Mouse (Mus musculus) kidney, postnatal 14 days (tissue): ENCODE measurements around the gene Gtf2h2.
"Not testable (repeated sequence)": the region's sequence is repeated elsewhere in the genome, so short reads cannot be mapped to it uniquely, and the experiment has no call there.

Experiments
- DNase-seq: peaks from one replicate; pipeline ENCODE4 v3.0.0; 2022; ENCODE audit warnings: mixed read lengths

Gtf2h2 gene

GRCm38 (mm10) chr13:100492061-100492787, at the start of gene Gtf2h2:
Gtf2h2 (minus strand) TSS chr13:100492579.
- peak; percentile 87 for DNase-seq

GRCm38 (mm10) chr13:100536149-100536548, 43.8 kb upstream of the Gtf2h2 start:
- no peak for DNase-seq

GRCm38 (mm10) chr13:100532788-100533365, 40.5 kb upstream of the Gtf2h2 start:
- no peak for DNase-seq

GRCm38 (mm10) chr13:100526649-100527038, 34.3 kb upstream of the Gtf2h2 start:
- DNase-seq = no peak

- no peak for DNase-seq
These were observed 33.7 kb upstream of the Gtf2h2 start for GRCm38 (mm10) chr13:100525935-100526648.

GRCm38 (mm10) chr13:100524896-100525295, 32.5 kb upstream of the Gtf2h2 start:
- no peak for DNase-seq

GRCm38 (mm10) chr13:100523698-100524097, 31.3 kb upstream of the Gtf2h2 start:
- no peak for DNase-seq

- DNase-seq = no peak
These were observed 29.6 kb upstream of the Gtf2h2 start for GRCm38 (mm10) chr13:100521724-100522591.

GRCm38 (mm10) chr13:100519162-100519561, 26.8 kb upstream of the Gtf2h2 start:
- peak; percentile 73 for DNase-seq

GRCm38 (mm10) chr13:100518191-100518590, 25.8 kb upstream of the Gtf2h2 start:
- DNase-seq = no peak

- DNase-seq = no peak
These were observed 25.3 kb upstream of the Gtf2h2 start for GRCm38 (mm10) chr13:100517652-100518153.

GRCm38 (mm10) chr13:100516213-100517105, 24.1 kb upstream of the Gtf2h2 start:
- no peak for DNase-seq

GRCm38 (mm10) chr13:100512792-100513191, 20.4 kb upstream of the Gtf2h2 start:
- DNase-seq = no peak

- no peak for DNase-seq
These were observed 19.5 kb upstream of the Gtf2h2 start for GRCm38 (mm10) chr13:100511860-100512364.

GRCm38 (mm10) chr13:100511146-100511859, 18.9 kb upstream of the Gtf2h2 start:
- no peak for DNase-seq

- DNase-seq = not testable (repeated sequence)
These were observed 7.2 kb upstream of the Gtf2h2 start for GRCm38 (mm10) chr13:100499625-100500024.

GRCm38 (mm10) chr13:100495337-100495736, 3.0 kb upstream of the Gtf2h2 start:
- DNase-seq = no peak

GRCm38 (mm10) chr13:100494370-100494769, 2.0 kb upstream of the Gtf2h2 start:
- not testable (repeated sequence) for DNase-seq

GRCm38 (mm10) chr13:100493313-100493712, 934 bp upstream of the Gtf2h2 start:
- no peak for DNase-seq

- no peak for DNase-seq
These were observed 756 bp downstream of the Gtf2h2 start for GRCm38 (mm10) chr13:100491623-100492022.

GRCm38 (mm10) chr13:100490424-100490823, 2.0 kb downstream of the Gtf2h2 start:
- DNase-seq = no peak
